Mouse (Mus musculus): Measurements from ENCODE around the gene Pygl. TPM values are rescaled to one million over a fixed set of nuclear protein-coding genes. Genes with fewer than 3 reads are reported as not detected.

The Pygl gene
- polyA plus RNA-seq, 1 experiment from 2014 or later, result 8.9 TPM

- 88% methylated on average over 6 of the region's 6 CpGs for WGBS
- no peaks in the 10 kb centered on the region for H3K27me3 ChIP-seq (ENCODE audit: control insufficient read depth, insufficient read depth, low read depth, low read length)
- H3K27ac ChIP-seq (ENCODE audit: low read length), result no peak overlapping the region
- no peak overlapping the region for H3K4me2 ChIP-seq (ENCODE audit: low read length)
- ATAC-seq, result no peak
- no peak overlapping the region for H3K9ac ChIP-seq (ENCODE audit: low read depth, low read length)
- no peaks in the 10 kb centered on the region for H3K9me3 ChIP-seq (replicated peaks; ENCODE audit: control insufficient read depth, low read length, poor library complexity, severe bottlenecking)
- H3K4me3 ChIP-seq (ENCODE audit: low read depth, low read length), result no peak overlapping the region
- no peaks in the 10 kb centered on the region for H3K36me3 ChIP-seq (ENCODE audit: control insufficient read depth, insufficient read depth, low read length)
- peaks cover 6% of the 10 kb centered on the region; the same call in 1 of the 2 replicates for H3K4me1 ChIP-seq (ENCODE audit: control insufficient read depth, insufficient read depth, low read length)
These were observed 2.5 kb upstream of the Pygl start for GRCm38 (mm10) chr12:70233637-70234315.

- no peaks in the 10 kb centered on the region for H3K36me3 ChIP-seq (ENCODE audit: control insufficient read depth, insufficient read depth, low read length)
- H3K9ac ChIP-seq (ENCODE audit: low read depth, low read length), result no peak overlapping the region
- H3K27ac ChIP-seq (ENCODE audit: low read length), result no peak overlapping the region
- WGBS, result 29% methylated on average over 5 of the region's 5 CpGs
- no peak overlapping the region for H3K4me3 ChIP-seq (ENCODE audit: low read depth, low read length)
- ATAC-seq, result no peak
- H3K4me2 ChIP-seq (ENCODE audit: low read length), result no peak overlapping the region
- no peaks in the 10 kb centered on the region for H3K9me3 ChIP-seq (replicated peaks; ENCODE audit: control insufficient read depth, low read length, poor library complexity, severe bottlenecking)
- H3K27me3 ChIP-seq (ENCODE audit: control insufficient read depth, insufficient read depth, low read depth, low read length), result no peaks in the 10 kb centered on the region
- H3K4me1 ChIP-seq (ENCODE audit: control insufficient read depth, insufficient read depth, low read length), result peaks cover 10% of the 10 kb centered on the region; the same call in 1 of the 2 replicates
These were observed 794 bp upstream of the Pygl start for GRCm38 (mm10) chr12:70232020-70232544.

GRCm38 (mm10) chr12:70228155-70228554 lies 3.1 kb downstream of the Pygl start:
- Histone ChIP-seq H3K27ac (ENCODE audit: low read length) (no peak overlapping the region), H3K9ac (ENCODE audit: low read depth, low read length) (no peak overlapping the region), H3K27me3 (ENCODE audit: control insufficient read depth, insufficient read depth, low read depth, low read length) (peaks cover 3% of the 10 kb centered on the region; the same call in 1 of the 2 replicates), H3K9me3 (replicated peaks; ENCODE audit: control insufficient read depth, low read length, poor library complexity, severe bottlenecking) (no peaks in the 10 kb centered on the region), H3K36me3 (ENCODE audit: control insufficient read depth, insufficient read depth, low read length) (no peaks in the 10 kb centered on the region), H3K4me1 (ENCODE audit: control insufficient read depth, insufficient read depth, low read length) (peaks cover 5% of the 10 kb centered on the region; the same call in 1 of the 2 replicates), H3K4me3 (ENCODE audit: low read depth, low read length) (no peak overlapping the region), H3K4me2 (ENCODE audit: low read length) (peak overlapping the region; percentile 87; the same call in 1 of the 2 replicates)
- ATAC-seq, result no peak
- 67% methylated on average over 11 of the region's 11 CpGs for WGBS

- no peaks in the 10 kb centered on the region for H3K9me3 ChIP-seq (replicated peaks; ENCODE audit: control insufficient read depth, low read length, poor library complexity, severe bottlenecking)
- H3K4me3 ChIP-seq (ENCODE audit: low read depth, low read length), result peak overlapping the region; percentile 33
- H3K27ac ChIP-seq (ENCODE audit: low read length), result no peak overlapping the region
- H3K9ac ChIP-seq (ENCODE audit: low read depth, low read length), result peak overlapping the region; percentile 67
- H3K4me1 ChIP-seq (ENCODE audit: control insufficient read depth, insufficient read depth, low read length), result peaks cover 5% of the 10 kb centered on the region; the same call in 1 of the 2 replicates
- 2% methylated on average over 44 of the region's 52 CpGs for WGBS
- ATAC-seq, result peak; percentile 71
- peak overlapping the region; percentile 87 for H3K4me2 ChIP-seq (ENCODE audit: low read length)
- peaks cover 3% of the 10 kb centered on the region; the same call in 1 of the 2 replicates for H3K27me3 ChIP-seq (ENCODE audit: control insufficient read depth, insufficient read depth, low read depth, low read length)
- H3K36me3 ChIP-seq (ENCODE audit: control insufficient read depth, insufficient read depth, low read length), result no peaks in the 10 kb centered on the region
These were observed 4.0 kb downstream of the Pygl start for GRCm38 (mm10) chr12:70227121-70227932.

- peak overlapping the region; percentile 33 for H3K4me3 ChIP-seq (ENCODE audit: low read depth, low read length)
- WGBS, result 24% methylated on average over 5 of the region's 5 CpGs
- no peak for ATAC-seq
- H3K9me3 ChIP-seq (replicated peaks; ENCODE audit: control insufficient read depth, low read length, poor library complexity, severe bottlenecking), result no peaks in the 10 kb centered on the region
- peaks cover 3% of the 10 kb centered on the region; the same call in 1 of the 2 replicates for H3K4me1 ChIP-seq (ENCODE audit: control insufficient read depth, insufficient read depth, low read length)
- H3K27ac ChIP-seq (ENCODE audit: low read length), result no peak overlapping the region
- no peaks in the 10 kb centered on the region for H3K36me3 ChIP-seq (ENCODE audit: control insufficient read depth, insufficient read depth, low read length)
- peak overlapping the region; percentile 87 for H3K4me2 ChIP-seq (ENCODE audit: low read length)
- H3K27me3 ChIP-seq (ENCODE audit: control insufficient read depth, insufficient read depth, low read depth, low read length), result peaks cover 3% of the 10 kb centered on the region; the same call in 1 of the 2 replicates
- H3K9ac ChIP-seq (ENCODE audit: low read depth, low read length), result no peak overlapping the region
These were observed 4.6 kb downstream of the Pygl start for GRCm38 (mm10) chr12:70226655-70227054.

GRCm38 (mm10) chr12:70223331-70223730 lies 8.0 kb downstream of the Pygl start:
- Histone ChIP-seq H3K9me3 (replicated peaks; ENCODE audit: control insufficient read depth, low read length, poor library complexity, severe bottlenecking) (no peaks in the 10 kb centered on the region), H3K4me3 (ENCODE audit: low read depth, low read length) (no peak overlapping the region), H3K4me1 (ENCODE audit: control insufficient read depth, insufficient read depth, low read length) (peaks cover 3% of the 10 kb centered on the region; the same call in 1 of the 2 replicates), H3K27me3 (ENCODE audit: control insufficient read depth, insufficient read depth, low read depth, low read length) (peaks cover 3% of the 10 kb centered on the region; the same call in 1 of the 2 replicates), H3K36me3 (ENCODE audit: control insufficient read depth, insufficient read depth, low read length) (no peaks in the 10 kb centered on the region), H3K4me2 (ENCODE audit: low read length) (no peak overlapping the region), H3K27ac (ENCODE audit: low read length) (no peak overlapping the region), H3K9ac (ENCODE audit: low read depth, low read length) (no peak overlapping the region)
- WGBS, result 77% methylated on average over 4 of the region's 4 CpGs
- no peak for ATAC-seq

- Histone ChIP-seq H3K4me2 (ENCODE audit: low read length) (no peak overlapping the region), H3K4me1 (ENCODE audit: control insufficient read depth, insufficient read depth, low read length) (no peaks in the 10 kb centered on the region), H3K36me3 (ENCODE audit: control insufficient read depth, insufficient read depth, low read length) (no peaks in the 10 kb centered on the region), H3K27ac (ENCODE audit: low read length) (no peak overlapping the region), H3K9ac (ENCODE audit: low read depth, low read length) (no peak overlapping the region), H3K27me3 (ENCODE audit: control insufficient read depth, insufficient read depth, low read depth, low read length) (peaks cover under 1% of the 10 kb centered on the region; the same call in 1 of the 2 replicates), H3K4me3 (ENCODE audit: low read depth, low read length) (no peak overlapping the region), H3K9me3 (replicated peaks; ENCODE audit: control insufficient read depth, low read length, poor library complexity, severe bottlenecking) (no peaks in the 10 kb centered on the region)
- 77% methylated on average over 5 of the region's 5 CpGs for WGBS
- no peak for ATAC-seq
These were observed 9.9 kb downstream of the Pygl start for GRCm38 (mm10) chr12:70221425-70221824.

- Histone ChIP-seq H3K9ac (ENCODE audit: low read depth, low read length) (no peak overlapping the region), H3K36me3 (ENCODE audit: control insufficient read depth, insufficient read depth, low read length) (no peaks in the 10 kb centered on the region), H3K9me3 (replicated peaks; ENCODE audit: control insufficient read depth, low read length, poor library complexity, severe bottlenecking) (no peaks in the 10 kb centered on the region), H3K27me3 (ENCODE audit: control insufficient read depth, insufficient read depth, low read depth, low read length) (no peaks in the 10 kb centered on the region), H3K27ac (ENCODE audit: low read length) (no peak overlapping the region), H3K4me1 (ENCODE audit: control insufficient read depth, insufficient read depth, low read length) (no peaks in the 10 kb centered on the region), H3K4me2 (ENCODE audit: low read length) (no peak overlapping the region), H3K4me3 (ENCODE audit: low read depth, low read length) (no peak overlapping the region)
- 88% methylated on average over 8 of the region's 8 CpGs for WGBS
- no peak for ATAC-seq
These were observed 12.3 kb downstream of the Pygl start for GRCm38 (mm10) chr12:70218795-70219540.
